22 mouse cellular contexts compared by ENCODE assay signal in the genomic region with DNA sequence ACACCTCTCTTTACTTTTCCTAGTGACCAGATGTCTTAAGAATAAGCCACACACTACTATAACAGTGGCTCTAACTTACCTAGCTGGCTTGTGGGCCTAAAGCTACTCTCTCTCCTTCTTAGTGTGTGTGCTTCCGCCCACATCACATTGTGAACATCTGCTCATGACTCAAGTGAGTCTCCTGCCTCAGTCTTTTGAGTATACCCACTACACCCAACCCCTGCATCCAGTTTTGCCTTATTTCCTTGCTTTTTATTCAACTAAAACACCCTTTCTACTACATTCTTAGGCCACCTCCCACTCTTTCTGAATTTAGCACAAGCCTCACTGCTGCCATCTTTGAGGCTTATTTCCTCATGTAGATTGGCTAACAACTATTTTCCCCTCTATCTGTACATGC.
DNase-seq lines count a peak whose midpoint lies in the region; ATAC-seq lines count a peak whose summit lies in the region.
"Had no signal": no experiment of that assay in that cellular context is flagged by ENCODE, and none has a peak within 500 bp of the region (broad histone marks: within the 10 kb centered on the region; RNA-seq: fewer than 3 reads in every experiment).

No protein-coding gene starts in this region.

- no peak for ATAC-seq in CD4-positive, CD25-positive, alpha-beta regulatory T cell, adult 4 months
- ATAC-seq: activated CD4-positive, CD25-positive, alpha-beta regulatory T cell, adult 4 months; forebrain, embryonic 14.5 days; forebrain, embryonic 16.5 days; Patski had no signal

- intact Hi-C loops in left cerebral cortex, postnatal 4 days (cut with DNase I), result no loop called here

- peak; percentile 3 for DNase-seq in CD4-positive, CD25-positive, alpha-beta regulatory T cell, adult 2 months (ENCODE audit: low read depth, low spot score)
- peak; percentile 19 to 20 for DNase-seq in left cerebral cortex, adult 18-20 months (ENCODE audit: low spot score in 2 of 2)
- DNase-seq in left cerebral cortex, postnatal 4 days, result no peak
- peak; percentile 32 to 35 for DNase-seq in right cerebral cortex, adult 2 months (ENCODE audit: low spot score in 2 of 2)
- no peak for DNase-seq in right cerebral cortex, postnatal 10 days (ENCODE audit: low spot score in 2 of 2)
- no peak for DNase-seq in kidney, postnatal 25 days
- DNase-seq: adrenal gland, adult 8-10 months; adrenal gland, postnatal 14 days; adrenal gland, postnatal 36 days; B cell, adult 2 months; cerebellum, adult 11 months; cerebellum, adult 18-20 months; cerebellum, adult 8-10 months; cerebellum, adult 9-11 months; cerebellum, postnatal 14 days; cerebellum, postnatal 36 days; embryo, embryonic 11 days had no signal

Comparison
In these comparisons a context has a peak if more than half of its experiments do, and no peak if none do; other contexts are left out.
1. DNase-seq: peak in CD4-positive, CD25-positive, alpha-beta regulatory T cell, adult 2 months (single experiment), left cerebral cortex, adult 18-20 months (2 of 2) and right cerebral cortex, adult 2 months (2 of 2); none in left cerebral cortex, postnatal 4 days (single experiment), right cerebral cortex, postnatal 10 days (0 of 2) and kidney, postnatal 25 days (0 of 2).